Mouse (Mus musculus) embryonic facial prominence, embryonic 10.5 days (tissue): ENCODE results near the gene Tmem217. TPM values are rescaled to one million over a fixed set of nuclear protein-coding genes. Genes with fewer than 3 reads are reported as not detected.

Experiments
- DNase-seq: peaks from one replicate; pipeline ENCODE4 v3.0.0-alpha.2; 2017; ENCODE audit warnings: low spot score
- H3K27ac ChIP-seq: fragments of 300-500 bp; sonication (generic); replicated peaks from 2 replicates; pipeline ENCODE4 v1.5.1; 2016; ENCODE audit warnings: mild to moderate bottlenecking
- H3K27me3 ChIP-seq: fragments of 300-500 bp; sonication (generic); replicated peaks from 2 replicates; pipeline ENCODE4 v1.6.1; 2016; ENCODE audit warnings: low read depth, mild to moderate bottlenecking; ENCODE audit not compliant: poor library complexity, severe bottlenecking
- H3K36me3 ChIP-seq: fragments of 300-500 bp; sonication (generic); replicated peaks from 2 replicates; pipeline ENCODE4 v1.6.1; 2016; ENCODE audit warnings: mild to moderate bottlenecking, moderate library complexity
- H3K4me1 ChIP-seq: fragments of 300-500 bp; sonication (generic); 2 replicates; pipeline ENCODE4 v1.6.1; 2016
- H3K4me3 ChIP-seq: fragments of 300-500 bp; sonication (generic); 2 replicates; pipeline ENCODE4 v1.5.1; 2016; ENCODE audit warnings: mild to moderate bottlenecking, moderate library complexity
- H3K9me3 ChIP-seq: fragments of 300-500 bp; sonication (generic); 2 replicates; pipeline ENCODE4 v1.6.1; 2016; ENCODE audit warnings: mild to moderate bottlenecking
- WGBS: fragments of 180-500 bp; shearing (Covaris S2); methylation state at CpG from one replicate; pipeline ENCODE4 v1.1.7; 2016; 5-methylcytosine and 5-hydroxymethylcytosine counted together
- polyA plus RNA-seq: library from polyadenylated mRNA; unstranded; fragments of >200 nt; fragmentation: Nextera tagmentation; extraction: Ambion mirVana; gene quantifications from 2 replicates; pipeline ENCODE4 v1.2.1, GENCODE M21; 2016

Tmem217 gene
- polyA plus RNA-seq, 1 experiment from 2014 or later = 1.5 TPM

- Histone ChIP-seq H3K4me1 (peaks cover 12% of the 10 kb centered on the region), H3K4me3 (no peak overlapping the region), H3K27ac (no peak overlapping the region), H3K36me3 (no peaks in the 10 kb centered on the region), H3K27me3 (no peaks in the 10 kb centered on the region), H3K9me3 (0 out of 2 replicates have a peak, but pooled peaks cover 5% of the 10 kb centered on the region)
- DNase-seq = no peak
- 91% methylated on average over 5 of the region's 5 CpGs for WGBS
These were observed 6.9 kb downstream of the Tmem217 start for GRCm38 (mm10) chr17:29545241-29545640.

- 83% methylated on average over 2 of the region's 2 CpGs for WGBS
- H3K27me3 ChIP-seq = no peaks in the 10 kb centered on the region
- no peaks in the 10 kb centered on the region for H3K36me3 ChIP-seq
- H3K4me3 ChIP-seq = no peak overlapping the region
- no peak overlapping the region for H3K27ac ChIP-seq
- 0 out of 2 replicates have a peak, but pooled peaks cover 5% of the 10 kb centered on the region for H3K9me3 ChIP-seq
- H3K4me1 ChIP-seq = 0 out of 2 replicates have a peak, but pooled peaks cover under 1% of the 10 kb centered on the region
- DNase-seq = no peak
These were observed 8.1 kb downstream of the Tmem217 start for GRCm38 (mm10) chr17:29544064-29544463.

DNA sequence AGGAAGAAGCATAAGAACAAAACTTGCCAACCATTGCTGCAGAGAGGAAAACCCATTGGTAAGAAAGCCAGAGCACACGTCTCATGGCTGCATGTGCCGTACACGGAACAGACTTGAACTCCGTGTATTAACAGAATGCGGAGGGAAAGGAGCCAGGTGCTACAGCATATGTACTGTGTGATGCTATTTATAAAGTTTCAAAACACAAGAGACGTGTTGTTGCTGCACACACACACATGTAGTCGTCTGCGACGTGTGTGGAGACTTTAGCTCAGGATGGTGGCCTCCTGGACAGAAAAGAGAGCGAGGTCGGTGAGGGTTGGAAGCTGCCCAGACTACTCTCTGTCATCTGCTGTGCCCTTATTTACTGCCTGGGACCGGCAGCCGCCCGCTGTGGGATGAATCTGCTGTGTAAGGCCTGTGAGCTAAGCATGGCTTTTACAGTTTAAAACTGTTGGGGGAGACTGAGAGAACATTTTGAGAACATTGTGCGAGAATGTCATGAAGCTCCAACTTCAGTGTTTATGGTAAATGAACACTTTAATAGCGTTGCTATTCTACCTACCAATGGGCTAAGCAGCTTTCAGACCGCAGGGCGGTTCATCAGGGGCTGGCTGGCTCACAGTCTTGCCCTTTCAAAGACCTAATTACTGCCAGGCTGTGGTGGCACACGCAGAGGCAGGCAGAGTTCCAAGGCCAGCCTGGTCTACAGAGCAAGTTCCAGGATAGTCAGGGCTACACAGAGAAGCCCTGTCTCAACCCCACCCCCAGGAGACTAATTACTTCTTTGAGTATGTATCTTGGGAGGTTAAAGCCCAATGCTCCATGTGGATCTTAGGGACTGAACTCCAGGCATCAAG is 9.1 kb downstream of the Tmem217 start:
- WGBS = 89% methylated on average over 19 of the region's 19 CpGs
- no peak overlapping the region for H3K4me3 ChIP-seq
- no peaks in the 10 kb centered on the region for H3K4me1 ChIP-seq
- no peaks in the 10 kb centered on the region for H3K36me3 ChIP-seq
- no peak overlapping the region for H3K27ac ChIP-seq
- DNase-seq = no peak
- H3K9me3 ChIP-seq = 0 out of 2 replicates have a peak, but pooled peaks cover 5% of the 10 kb centered on the region
- no peaks in the 10 kb centered on the region for H3K27me3 ChIP-seq

- no peak overlapping the region for H3K27ac ChIP-seq
- 0 out of 2 replicates have a peak, but pooled peaks cover 5% of the 10 kb centered on the region for H3K9me3 ChIP-seq
- H3K36me3 ChIP-seq = no peaks in the 10 kb centered on the region
- no peaks in the 10 kb centered on the region for H3K4me1 ChIP-seq
- DNase-seq = no peak
- H3K4me3 ChIP-seq = no peak overlapping the region
- WGBS = 84% methylated on average over 14 of the region's 14 CpGs
- H3K27me3 ChIP-seq = no peaks in the 10 kb centered on the region
These were observed 10.8 kb downstream of the Tmem217 start for GRCm38 (mm10) chr17:29541419-29541818.

GRCm38 (mm10) chr17:29540426-29540825 is 11.8 kb downstream of the Tmem217 start:
- WGBS = 80% methylated on average over 8 of the region's 8 CpGs
- Histone ChIP-seq H3K4me3 (no peak overlapping the region), H3K36me3 (no peaks in the 10 kb centered on the region), H3K9me3 (0 out of 2 replicates have a peak, but pooled peaks cover 2% of the 10 kb centered on the region), H3K27me3 (no peaks in the 10 kb centered on the region), H3K4me1 (no peaks in the 10 kb centered on the region), H3K27ac (no peak overlapping the region)
- DNase-seq = no peak

DNA sequence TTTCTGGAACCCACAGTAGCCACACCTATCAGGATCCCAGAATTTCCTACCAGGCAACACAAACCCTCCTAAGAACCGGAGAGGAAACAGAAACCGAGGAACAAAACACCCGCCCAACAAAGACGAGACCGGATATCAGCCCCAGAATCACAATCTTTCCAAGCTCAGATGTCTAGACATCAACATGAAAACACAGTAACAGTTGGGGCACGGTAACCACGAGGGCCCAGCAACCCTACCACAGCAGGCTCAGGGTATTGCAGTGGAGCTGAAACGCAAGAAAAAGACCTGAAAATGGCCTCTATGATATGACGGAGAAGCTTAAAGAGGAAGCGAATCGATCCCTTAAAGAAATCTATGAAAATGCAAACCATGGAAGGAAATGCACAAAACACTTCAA is 18.3 kb downstream of the Tmem217 start:
- Histone ChIP-seq H3K36me3 (no peaks in the 10 kb centered on the region), H3K27ac (no peak overlapping the region), H3K9me3 (0 out of 2 replicates have a peak, but pooled peaks cover 2% of the 10 kb centered on the region), H3K4me1 (peaks cover 6% of the 10 kb centered on the region; the same call in 1 of the 2 replicates), H3K27me3 (no peaks in the 10 kb centered on the region), H3K4me3 (no peak overlapping the region)
- WGBS = 90% methylated on average over 11 of the region's 11 CpGs
- DNase-seq = no peak

DNA sequence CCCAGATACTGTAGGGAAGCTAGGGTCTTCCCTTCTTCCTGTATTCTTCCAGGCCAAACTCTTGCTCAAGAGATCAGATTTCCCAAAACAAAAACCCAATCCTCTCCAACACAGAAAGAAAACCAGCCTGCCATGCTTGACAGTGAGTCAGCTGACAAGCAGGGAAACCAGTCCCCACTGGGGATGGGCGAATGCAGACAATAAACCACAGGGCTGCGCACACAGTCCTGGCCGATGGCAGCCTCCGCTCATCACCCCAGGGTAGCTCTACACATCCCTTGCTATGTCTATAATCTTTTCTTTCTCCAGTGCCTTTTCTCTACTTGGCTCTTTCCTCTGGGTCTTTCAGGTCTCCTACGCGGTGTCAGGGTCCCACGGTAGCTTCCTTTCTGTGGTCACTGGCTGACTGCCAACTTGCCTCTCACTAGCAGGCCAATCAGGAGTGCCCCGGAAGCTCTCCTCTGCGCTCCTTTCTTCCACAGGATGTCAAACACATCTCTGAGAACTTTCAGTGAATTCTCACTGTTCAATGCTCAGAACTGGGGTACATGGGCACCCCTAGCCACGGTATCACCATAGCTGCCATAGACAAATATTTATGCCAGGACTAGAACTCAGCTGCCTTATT is 20.3 kb downstream of the Tmem217 start:
- H3K4me3 ChIP-seq = no peak overlapping the region

DNA sequence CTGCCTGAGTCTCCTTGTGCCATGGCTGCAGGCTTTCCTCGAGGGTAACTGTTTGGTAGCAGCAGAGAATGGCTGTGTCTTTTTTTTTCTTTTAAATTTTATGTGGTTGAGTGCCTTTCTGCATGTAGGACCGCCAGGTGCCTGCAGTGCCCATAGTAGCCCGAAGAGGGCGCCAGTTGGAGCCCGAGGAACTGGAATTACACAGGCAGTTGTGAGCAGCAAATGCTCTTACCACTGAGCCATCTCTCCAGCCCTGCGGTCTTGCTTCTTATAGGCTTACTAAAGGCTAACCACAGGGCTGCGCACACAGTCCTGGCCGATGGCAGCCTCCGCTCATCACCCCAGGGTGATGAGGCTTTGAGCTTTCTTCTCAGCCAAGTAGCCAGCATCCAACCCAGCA is 20.9 kb downstream of the Tmem217 start:
- no peak overlapping the region for H3K27ac ChIP-seq
- H3K4me3 ChIP-seq = no peak overlapping the region
- DNase-seq = no peak
- peaks cover 6% of the 10 kb centered on the region; the same call in 1 of the 2 replicates for H3K4me1 ChIP-seq
- no peaks in the 10 kb centered on the region for H3K27me3 ChIP-seq
- no peaks in the 10 kb centered on the region for H3K36me3 ChIP-seq
- WGBS = 76% methylated on average over 9 of the region's 9 CpGs
- H3K9me3 ChIP-seq = 0 out of 2 replicates have a peak, but pooled peaks cover 2% of the 10 kb centered on the region

More for the DNA sequence above, 20.3 kb downstream of the Tmem217 start:
- Histone ChIP-seq H3K27me3 (no peaks in the 10 kb centered on the region), H3K4me1 (peaks cover 6% of the 10 kb centered on the region; the same call in 1 of the 2 replicates), H3K9me3 (0 out of 2 replicates have a peak, but pooled peaks cover 2% of the 10 kb centered on the region), H3K27ac (no peak overlapping the region), H3K36me3 (no peaks in the 10 kb centered on the region)
- DNase-seq = no peak
- 84% methylated on average over 10 of the region's 10 CpGs for WGBS

DNA sequence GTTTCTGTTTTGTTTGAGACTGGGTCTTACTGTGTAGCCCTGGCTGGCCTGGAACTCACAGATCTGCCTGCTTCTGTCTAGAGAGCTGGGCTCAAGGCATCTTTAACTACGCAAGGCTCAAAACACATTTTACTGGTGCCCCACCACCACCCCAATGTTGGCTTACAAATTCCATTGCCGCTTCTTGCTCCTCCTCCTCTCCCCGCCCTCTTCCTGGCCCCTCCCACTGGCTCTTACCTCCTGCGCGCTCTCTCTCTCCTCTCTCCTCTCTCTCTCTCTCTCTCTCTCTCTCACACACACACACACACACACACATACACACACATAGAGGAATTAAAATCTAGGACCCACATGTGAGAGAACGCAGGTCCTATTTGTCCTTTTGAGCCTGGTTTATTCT is 21.7 kb downstream of the Tmem217 start:
- peaks cover under 1% of the 10 kb centered on the region; the same call in 1 of the 2 replicates for H3K9me3 ChIP-seq
- no peaks in the 10 kb centered on the region for H3K36me3 ChIP-seq
- no peak overlapping the region for H3K4me3 ChIP-seq
- WGBS = 81% methylated on average over 6 of the region's 6 CpGs
- H3K27ac ChIP-seq = no peak overlapping the region
- H3K27me3 ChIP-seq = no peaks in the 10 kb centered on the region
- no peak for DNase-seq
- H3K4me1 ChIP-seq = peaks cover 6% of the 10 kb centered on the region; the same call in 1 of the 2 replicates

DNA sequence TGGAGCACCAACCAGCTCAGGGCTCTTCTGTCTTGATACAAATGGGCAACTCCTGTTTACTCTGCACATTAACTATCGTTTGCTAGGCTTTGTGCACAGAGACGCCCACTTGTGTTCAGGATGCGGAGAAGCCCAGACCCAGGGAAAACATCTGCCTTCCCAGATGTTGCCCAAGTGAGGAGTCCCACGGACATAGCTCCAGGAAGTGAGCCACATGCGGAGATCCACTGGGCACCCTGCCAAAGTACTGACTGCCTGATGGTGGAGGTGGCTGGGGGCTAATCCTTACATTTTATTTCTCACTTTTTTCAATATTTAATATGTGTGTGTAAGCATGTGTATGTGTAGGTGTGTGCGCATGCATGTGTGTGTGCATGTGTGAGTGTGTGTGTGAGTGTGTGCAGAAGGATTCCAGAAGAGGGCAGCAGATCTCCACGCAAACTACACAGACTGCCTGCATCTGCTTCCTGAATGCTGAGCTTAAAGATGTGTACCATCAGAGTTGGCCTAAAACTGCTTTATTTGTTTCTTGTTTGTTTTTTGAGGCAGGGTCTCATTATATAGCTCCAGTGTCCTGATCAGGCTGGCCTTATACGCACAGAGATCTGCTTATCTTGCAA is 23.5 kb downstream of the Tmem217 start:
- no peak for DNase-seq
- H3K27ac ChIP-seq = no peak overlapping the region
- H3K4me3 ChIP-seq = no peak overlapping the region
- 92% methylated on average over 8 of the region's 8 CpGs for WGBS
- H3K27me3 ChIP-seq = no peaks in the 10 kb centered on the region
- H3K36me3 ChIP-seq = no peaks in the 10 kb centered on the region
- no peaks in the 10 kb centered on the region; the same call in 1 of the 2 replicates for H3K9me3 ChIP-seq
- H3K4me1 ChIP-seq = peaks cover 6% of the 10 kb centered on the region; the same call in 1 of the 2 replicates

DNA sequence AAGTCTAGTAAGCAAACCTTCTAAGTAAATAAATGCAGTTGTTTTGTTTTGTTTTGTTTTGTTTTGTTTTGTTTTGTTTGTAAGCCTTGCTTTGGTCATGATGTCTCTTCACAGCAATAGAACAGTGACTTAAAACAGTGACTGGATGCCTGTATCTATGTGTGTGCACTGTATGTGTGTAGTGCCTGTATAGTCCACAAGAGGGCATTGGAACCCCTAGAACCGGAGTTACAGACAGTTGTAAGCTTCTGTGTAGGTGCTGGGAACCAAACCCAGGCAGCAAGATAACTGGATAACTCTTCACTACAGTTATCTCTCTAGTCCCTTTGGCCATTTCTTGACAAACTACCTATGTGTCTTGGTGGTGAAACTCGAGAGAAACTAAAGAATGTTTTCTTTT is 26.6 kb downstream of the Tmem217 start:
- H3K4me1 ChIP-seq = no peaks in the 10 kb centered on the region
- H3K36me3 ChIP-seq = no peaks in the 10 kb centered on the region
- no peak overlapping the region for H3K4me3 ChIP-seq
- no peak overlapping the region for H3K27ac ChIP-seq
- 88% methylated on average over 2 of the region's 2 CpGs for WGBS
- no peak for DNase-seq
- H3K27me3 ChIP-seq = no peaks in the 10 kb centered on the region
- H3K9me3 ChIP-seq = no peaks in the 10 kb centered on the region; the same call in 1 of the 2 replicates

- whole genome bisulfite sequencing = 80% methylated on average over 8 of the region's 8 CpGs
- Histone ChIP-seq H3K4me3 (no peak overlapping the region), H3K9me3 (no peaks in the 10 kb centered on the region), H3K27ac (no peak overlapping the region), H3K36me3 (no peaks in the 10 kb centered on the region), H3K4me1 (0 out of 2 replicates have a peak, but pooled peaks cover 1% of the 10 kb centered on the region), H3K27me3 (no peaks in the 10 kb centered on the region)
- no peak for DNase-seq
These were observed 32.5 kb downstream of the Tmem217 start for GRCm38 (mm10) chr17:29519731-29520130.
